ENCODE assay signal across 21 mouse cellular contexts in genomic region chr13:71149303-71149696, GRCm38 (mm10).
DNase-seq lines count a peak whose midpoint lies in the region; ATAC-seq and TF ChIP-seq lines count a peak whose summit lies in the region.
"Had no signal": no experiment of that assay in that cellular context is flagged by ENCODE, and none has a peak within 500 bp of the region (broad histone marks: within the 10 kb centered on the region; RNA-seq: fewer than 3 reads in every experiment).

No protein-coding gene starts in this region.

- H3K4me3 ChIP-seq in forebrain, embryonic 12.5 days (replicated peaks): no peak overlapping the region
- H3K4me3 ChIP-seq in forebrain, postnatal 0 days (ENCODE audit: low read depth, low read length): no peak overlapping the region
- H3K4me3 ChIP-seq in midbrain, embryonic 13.5 days (replicated peaks): no peak overlapping the region
- H3K4me3 ChIP-seq in midbrain, embryonic 14.5 days (replicated peaks; ENCODE audit: low read depth, low read length): no peak overlapping the region
- no peak overlapping the region for H3K4me3 ChIP-seq in neural tube, embryonic 14.5 days (ENCODE audit: low read depth, low read length)
- H3K4me3 ChIP-seq: embryonic facial prominence, embryonic 15.5 days; heart, embryonic 12.5 days; layer of hippocampus, adult 2 months; limb, embryonic 10.5 days; stomach, embryonic 15.5 days had no signal

- no peak for DNase-seq in forebrain, postnatal 0 days
- DNase-seq in kidney, adult 9 months: peak; percentile 6
- DNase-seq in kidney, postnatal 25 days: no peak
- DNase-seq in midbrain, embryonic 14.5 days: no peak
- DNase-seq in right cerebral cortex, postnatal 10 days (ENCODE audit: low spot score in 2 of 2): no peak
- DNase-seq: adrenal gland, postnatal 36 days; gastrocnemius, postnatal 14 days; heart, adult 18-20 months; heart, postnatal 10 days; lung, postnatal 4 days; right cerebral cortex, adult 18-20 months; thymus, postnatal 25 days had no signal

- peaks cover 79% of the 10 kb centered on the region for H3K27me3 ChIP-seq in forebrain, embryonic 12.5 days
- no peaks in the 10 kb centered on the region for H3K27me3 ChIP-seq in forebrain, postnatal 0 days (ENCODE audit: insufficient read depth, low read length)
- H3K27me3 ChIP-seq in midbrain, embryonic 13.5 days: peaks cover 49% of the 10 kb centered on the region
- no peaks in the 10 kb centered on the region for H3K27me3 ChIP-seq in midbrain, embryonic 14.5 days (ENCODE audit: control insufficient read depth, insufficient read depth, low read length)
- no peaks in the 10 kb centered on the region for H3K27me3 ChIP-seq in neural tube, embryonic 14.5 days (ENCODE audit: control insufficient read depth, insufficient read depth, low read length)
- H3K27me3 ChIP-seq: embryonic facial prominence, embryonic 15.5 days; heart, embryonic 12.5 days; stomach, embryonic 15.5 days had no signal

- ATAC-seq in forebrain, embryonic 12.5 days (ENCODE audit: low FRiP score): peak; percentile 47; the same call in 1 of the 2 replicates
- no peak for ATAC-seq in forebrain, postnatal 0 days
- ATAC-seq in midbrain, embryonic 13.5 days: peak; percentile 40; the same call in 1 of the 2 replicates
- no peak for ATAC-seq in midbrain, embryonic 14.5 days (ENCODE audit: low FRiP score, low TSS enrichment)
- peak; percentile 77 for ATAC-seq in neural tube, embryonic 14.5 days (ENCODE audit: low read depth)
- ATAC-seq: intestine, postnatal 0 days had no signal

- no peak overlapping the region for H3K4me2 ChIP-seq in forebrain, embryonic 12.5 days
- no peak overlapping the region for H3K4me2 ChIP-seq in forebrain, postnatal 0 days (ENCODE audit: low read depth)
- H3K4me2 ChIP-seq in midbrain, embryonic 13.5 days (replicated peaks): no peak overlapping the region
- no peak overlapping the region for H3K4me2 ChIP-seq in midbrain, embryonic 14.5 days (ENCODE audit: low read length)
- H3K4me2 ChIP-seq in neural tube, embryonic 14.5 days (ENCODE audit: low read depth, low read length): no peak overlapping the region
- H3K4me2 ChIP-seq: embryonic facial prominence, embryonic 15.5 days; heart, embryonic 12.5 days; stomach, embryonic 15.5 days had no signal

- WGBS in forebrain, embryonic 12.5 days: 16% methylated on average over 5 of the region's 5 CpGs
- WGBS in forebrain, postnatal 0 days: 24% methylated on average over 5 of the region's 5 CpGs
- 50% methylated on average over 5 of the region's 5 CpGs for WGBS in midbrain, embryonic 13.5 days
- WGBS in midbrain, embryonic 14.5 days: 56% methylated on average over 5 of the region's 5 CpGs
- WGBS in neural tube, embryonic 14.5 days: 10% methylated on average over 5 of the region's 5 CpGs

- TF ChIP-seq CTCF in forebrain, postnatal 0 days (IDR thresholded peaks at IDR 0.05; ENCODE audit: low read depth): no peak

- H3K9ac ChIP-seq in forebrain, embryonic 12.5 days: no peak overlapping the region
- H3K9ac ChIP-seq in forebrain, postnatal 0 days: no peak overlapping the region
- H3K9ac ChIP-seq in midbrain, embryonic 13.5 days (replicated peaks): no peak overlapping the region
- H3K9ac ChIP-seq in midbrain, embryonic 14.5 days (replicated peaks; ENCODE audit: low read length): no peak overlapping the region
- H3K9ac ChIP-seq in neural tube, embryonic 14.5 days (replicated peaks; ENCODE audit: low read depth, low read length): no peak overlapping the region
- H3K9ac ChIP-seq: embryonic facial prominence, embryonic 15.5 days; heart, embryonic 12.5 days; stomach, embryonic 15.5 days had no signal

- H3K9me3 ChIP-seq in forebrain, embryonic 12.5 days: no peaks in the 10 kb centered on the region
- H3K9me3 ChIP-seq in forebrain, postnatal 0 days (ENCODE audit: low read length): no peaks in the 10 kb centered on the region
- no peaks in the 10 kb centered on the region for H3K9me3 ChIP-seq in midbrain, embryonic 13.5 days
- no peaks in the 10 kb centered on the region for H3K9me3 ChIP-seq in midbrain, embryonic 14.5 days (ENCODE audit: control insufficient read depth, low read length)
- H3K9me3 ChIP-seq in neural tube, embryonic 14.5 days (ENCODE audit: control insufficient read depth, low read length): no peaks in the 10 kb centered on the region
- H3K9me3 ChIP-seq: embryonic facial prominence, embryonic 15.5 days; heart, embryonic 12.5 days; limb, embryonic 10.5 days; stomach, embryonic 15.5 days had no signal

- H3K36me3 ChIP-seq in forebrain, embryonic 12.5 days (replicated peaks): no peaks in the 10 kb centered on the region
- H3K36me3 ChIP-seq in forebrain, postnatal 0 days (ENCODE audit: insufficient read depth): no peaks in the 10 kb centered on the region
- no peaks in the 10 kb centered on the region for H3K36me3 ChIP-seq in midbrain, embryonic 13.5 days
- H3K36me3 ChIP-seq in midbrain, embryonic 14.5 days (ENCODE audit: control insufficient read depth, insufficient read depth, low read length): no peaks in the 10 kb centered on the region
- H3K36me3 ChIP-seq in neural tube, embryonic 14.5 days (ENCODE audit: control insufficient read depth, insufficient read depth, low read length): no peaks in the 10 kb centered on the region
- H3K36me3 ChIP-seq: embryonic facial prominence, embryonic 15.5 days; heart, embryonic 12.5 days; limb, embryonic 10.5 days; stomach, embryonic 15.5 days had no signal

- H3K4me1 ChIP-seq in forebrain, embryonic 12.5 days: peaks cover 17% of the 10 kb centered on the region
- H3K4me1 ChIP-seq in forebrain, postnatal 0 days (ENCODE audit: insufficient read depth): no peaks in the 10 kb centered on the region
- H3K4me1 ChIP-seq in midbrain, embryonic 13.5 days (replicated peaks): peaks cover 17% of the 10 kb centered on the region
- H3K4me1 ChIP-seq in midbrain, embryonic 14.5 days (ENCODE audit: control insufficient read depth, insufficient read depth, low read length): peaks cover 9% of the 10 kb centered on the region
- no peaks in the 10 kb centered on the region for H3K4me1 ChIP-seq in neural tube, embryonic 14.5 days (ENCODE audit: control insufficient read depth, insufficient read depth, low read length)
- H3K4me1 ChIP-seq: embryonic facial prominence, embryonic 15.5 days; limb, embryonic 10.5 days; stomach, embryonic 15.5 days had no signal

- H3K27ac ChIP-seq in forebrain, embryonic 12.5 days: 0 out of 2 replicates have a peak overlapping the region, but pooled peaks have one; percentile 42
- H3K27ac ChIP-seq in forebrain, postnatal 0 days (ENCODE audit: low read depth, low read length): no peak overlapping the region
- H3K27ac ChIP-seq in midbrain, embryonic 13.5 days: no peak overlapping the region
- no peak overlapping the region for H3K27ac ChIP-seq in midbrain, embryonic 14.5 days (replicated peaks; ENCODE audit: low read depth, low read length)
- H3K27ac ChIP-seq in neural tube, embryonic 14.5 days (ENCODE audit: low read depth, low read length): no peak overlapping the region
- H3K27ac ChIP-seq: embryonic facial prominence, embryonic 15.5 days; layer of hippocampus, adult 2 months; limb, embryonic 10.5 days; stomach, embryonic 15.5 days had no signal

Comparison
In these comparisons a context has a peak if more than half of its experiments do, and no peak if none do; other contexts are left out.
1. ATAC-seq: peak in forebrain, embryonic 12.5 days (single experiment), midbrain, embryonic 13.5 days (single experiment) and neural tube, embryonic 14.5 days (single experiment); none in forebrain, postnatal 0 days (single experiment) and midbrain, embryonic 14.5 days (single experiment).